Mouse (Mus musculus) WW6 (cell line): Measurements from ENCODE around the gene Smtn.

ENCODE experiments used
- DNase-seq: peaks from one replicate; pipeline ENCODE4 v3.0.0-alpha.2; 2013; ENCODE audit warnings: low read depth, low spot score

Smtn gene

DNA sequence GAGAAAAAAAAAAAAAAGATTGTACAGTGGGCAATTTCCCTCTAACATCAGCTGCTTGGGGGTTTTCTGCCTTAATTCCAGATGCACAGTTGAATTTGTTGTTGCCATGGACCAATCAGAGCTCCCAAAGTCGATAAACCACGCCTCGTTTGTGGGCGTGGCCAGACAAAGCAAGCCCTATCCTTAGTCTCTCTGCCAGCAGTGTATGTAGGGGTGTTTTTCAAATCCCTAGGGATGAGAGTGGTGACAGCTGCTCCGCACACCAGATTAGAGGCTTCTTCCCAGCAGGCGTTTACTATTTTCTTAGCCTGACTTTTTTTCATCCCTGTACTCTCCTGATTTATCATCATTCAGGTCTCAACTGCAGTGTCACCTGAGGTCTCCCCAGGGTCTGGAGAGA is 7.6 kb upstream of the Smtn start:
- no peak for DNase-seq

DNA sequence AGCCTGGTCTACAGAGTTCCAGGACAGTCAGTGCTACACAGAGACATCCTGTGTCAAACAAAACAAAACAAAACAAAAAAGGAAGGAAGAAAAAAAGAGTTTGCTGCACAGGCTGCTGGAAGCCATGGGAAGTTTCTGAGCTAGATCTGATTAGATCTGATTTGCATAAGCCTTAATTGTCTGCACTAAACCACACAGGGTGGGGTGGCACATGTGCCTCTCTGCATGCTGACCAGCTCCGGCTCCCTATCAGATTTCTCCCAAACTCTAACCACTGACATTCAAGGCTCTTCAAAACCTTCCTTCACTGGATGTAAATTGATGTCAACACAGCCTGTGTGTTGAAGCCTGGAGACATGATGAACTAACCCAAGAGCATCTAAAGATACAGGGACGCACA is 6.6 kb upstream of the Smtn start:
- no peak for DNase-seq

DNA sequence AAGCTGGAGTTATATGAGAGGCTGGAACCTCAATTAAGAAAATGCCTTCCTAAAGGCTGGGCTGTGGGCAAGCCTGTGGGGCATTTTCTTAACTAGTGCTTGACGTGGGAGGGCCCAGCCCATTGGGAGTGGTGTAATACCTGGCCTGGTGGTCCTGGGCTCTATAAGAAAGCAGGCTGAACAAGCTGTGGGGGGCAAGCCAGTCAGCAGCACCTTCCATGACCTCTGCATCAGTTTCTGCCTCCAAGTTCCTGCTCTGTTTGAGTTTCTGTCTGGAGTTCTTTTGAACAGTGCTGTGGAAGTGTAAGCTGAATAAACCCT is 5.8 kb upstream of the Smtn start:
- no peak for DNase-seq

DNA sequence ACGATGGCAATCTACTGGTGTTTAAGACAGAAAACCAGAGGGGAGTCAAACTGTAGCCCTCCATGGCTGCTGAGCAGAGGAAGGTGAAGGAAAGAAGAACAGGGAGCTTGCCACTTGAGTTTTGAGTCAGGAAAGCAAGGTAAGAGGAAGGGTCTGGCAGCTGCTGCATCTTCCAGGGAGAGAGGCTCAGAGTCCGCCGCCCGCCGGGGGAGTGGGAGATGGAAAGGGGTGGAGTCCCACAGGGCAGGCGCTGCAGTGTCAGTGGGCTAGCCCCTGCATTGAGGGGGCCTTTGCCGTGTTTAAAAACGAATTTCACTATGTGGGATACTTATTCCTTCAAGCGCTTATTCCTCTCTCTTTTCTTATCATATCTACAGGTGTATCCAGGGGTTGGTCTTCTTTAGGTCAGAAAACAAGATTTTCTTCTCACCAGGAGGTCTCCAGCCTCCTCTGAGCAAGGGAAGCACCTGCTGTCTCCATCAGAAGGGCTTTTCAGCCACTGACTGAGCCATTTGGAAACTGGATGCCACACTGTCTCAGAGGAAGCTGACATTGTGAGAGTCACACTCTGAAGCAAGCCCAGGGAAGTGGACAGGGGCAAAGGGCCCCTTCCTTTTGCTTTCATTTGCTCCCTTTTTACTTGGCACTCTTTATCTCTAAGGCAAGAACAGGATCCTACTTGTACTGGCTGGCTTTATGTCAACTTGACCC is 5.3 kb upstream of the Smtn start:
- no peak for DNase-seq

DNA sequence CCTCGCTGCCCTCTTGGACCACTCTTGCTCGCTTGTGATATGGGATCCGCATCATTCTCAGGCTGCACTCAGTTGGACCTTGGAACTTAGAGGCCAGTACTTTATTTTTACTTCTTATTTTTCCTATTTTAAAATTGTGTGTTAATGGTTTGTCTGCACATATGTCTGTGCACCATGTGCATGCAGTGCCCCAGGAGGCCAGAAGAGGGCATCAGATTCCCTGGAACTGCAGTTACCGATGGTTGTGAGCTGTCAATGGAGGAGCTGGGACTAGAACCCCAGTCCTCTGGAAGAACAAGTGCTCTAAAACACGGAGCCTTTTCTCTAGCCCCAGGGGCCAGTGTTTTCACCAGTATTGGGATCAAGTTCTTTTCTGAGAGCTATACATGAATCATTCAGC is 4.0 kb upstream of the Smtn start:
- DNase-seq, result no peak

DNA sequence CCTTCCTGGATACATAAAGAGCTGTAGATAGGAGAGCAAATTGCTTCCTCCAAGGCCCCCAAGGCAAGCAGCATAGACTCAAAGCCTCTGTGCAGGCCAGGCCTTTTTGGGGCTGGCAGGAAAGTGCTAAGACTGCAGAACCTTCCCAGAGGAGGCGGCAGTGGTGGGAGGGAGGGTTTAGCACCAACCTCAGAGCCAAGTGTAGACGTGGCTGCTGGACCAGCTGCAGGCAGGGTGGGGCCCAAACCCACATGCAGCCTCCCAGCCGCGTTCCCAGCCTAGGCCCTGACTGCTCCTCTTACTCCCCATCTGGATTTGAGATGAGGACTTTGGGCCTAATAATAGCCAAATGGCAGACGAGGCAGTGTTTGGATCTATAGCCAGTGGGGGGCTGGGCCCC is 2.6 kb upstream of the Smtn start:
- DNase-seq, result no peak

DNA sequence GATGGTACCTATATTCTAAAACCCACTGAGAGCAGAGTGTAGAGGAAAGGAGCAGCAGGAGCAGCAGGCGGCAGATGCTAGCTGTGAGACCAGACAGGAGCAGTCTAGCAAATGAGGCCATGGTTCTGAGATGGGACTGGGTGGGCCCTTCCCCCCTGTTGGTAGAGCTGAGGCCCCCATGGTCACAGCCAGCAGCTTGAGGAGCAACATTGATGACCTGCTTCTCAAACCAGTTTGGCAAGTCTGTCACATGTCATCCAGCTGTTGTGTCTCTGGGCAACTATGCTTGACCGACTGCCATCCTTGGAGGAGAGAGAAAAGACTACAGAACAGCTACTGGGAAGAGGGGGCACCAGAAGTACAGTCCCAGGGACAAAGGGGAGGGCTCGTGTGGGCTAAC is 1.5 kb upstream of the Smtn start:
- no peak for DNase-seq

DNA sequence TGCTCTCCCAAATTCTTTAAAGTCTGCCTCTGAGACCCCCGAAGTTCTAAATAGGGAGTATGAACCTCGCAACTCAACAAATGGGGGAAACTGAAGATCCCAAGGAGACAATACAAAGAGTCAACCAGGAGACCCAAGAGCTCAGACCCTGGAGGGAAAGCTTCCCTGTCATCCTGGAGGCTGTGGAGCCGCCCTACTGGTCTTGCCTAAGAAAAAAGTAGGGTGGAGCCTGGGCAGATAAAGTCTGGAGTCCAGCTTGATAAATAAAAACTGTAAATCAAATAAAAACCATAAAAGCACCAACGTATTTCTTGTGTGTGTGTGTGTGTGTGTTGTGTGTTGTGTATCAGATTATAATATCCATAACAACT is 601 bp downstream of the Smtn start:
- DNase-seq, result no peak

DNA sequence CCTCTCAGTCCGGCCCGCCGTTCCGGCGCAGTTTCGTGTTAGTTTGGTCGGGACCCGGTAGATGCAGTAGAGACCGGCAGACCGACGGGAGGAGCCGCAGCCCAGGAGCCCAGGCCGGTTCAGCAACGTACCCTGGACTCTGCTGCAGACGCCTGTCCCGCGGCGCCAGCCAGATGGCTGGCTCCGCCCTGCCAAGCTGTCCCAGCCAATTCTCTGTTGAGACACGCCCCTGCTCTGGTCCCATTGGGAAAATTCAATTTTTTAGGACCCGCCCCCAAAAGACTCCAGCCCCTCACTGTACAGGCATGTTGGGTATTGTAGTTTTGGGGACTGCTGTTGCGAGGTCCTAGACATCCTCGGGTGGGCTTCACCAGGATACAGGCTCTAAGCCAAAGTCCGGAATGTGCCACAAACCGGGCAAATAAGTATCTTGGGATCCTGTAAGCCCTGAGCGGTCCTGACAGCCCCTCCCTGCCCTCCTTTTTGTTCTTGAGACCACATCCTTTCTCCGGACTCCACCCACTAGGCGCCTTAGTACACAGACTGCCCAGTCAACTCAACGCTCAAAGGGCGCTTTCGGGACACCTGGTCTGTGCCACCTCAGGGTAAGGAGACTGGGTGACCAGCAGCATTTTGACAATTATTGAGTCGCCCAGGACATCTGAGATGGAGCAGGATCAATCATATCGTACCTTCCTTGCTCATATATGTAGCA is 1.1 kb downstream of the Smtn start:
- DNase-seq, result peak; percentile 86

DNA sequence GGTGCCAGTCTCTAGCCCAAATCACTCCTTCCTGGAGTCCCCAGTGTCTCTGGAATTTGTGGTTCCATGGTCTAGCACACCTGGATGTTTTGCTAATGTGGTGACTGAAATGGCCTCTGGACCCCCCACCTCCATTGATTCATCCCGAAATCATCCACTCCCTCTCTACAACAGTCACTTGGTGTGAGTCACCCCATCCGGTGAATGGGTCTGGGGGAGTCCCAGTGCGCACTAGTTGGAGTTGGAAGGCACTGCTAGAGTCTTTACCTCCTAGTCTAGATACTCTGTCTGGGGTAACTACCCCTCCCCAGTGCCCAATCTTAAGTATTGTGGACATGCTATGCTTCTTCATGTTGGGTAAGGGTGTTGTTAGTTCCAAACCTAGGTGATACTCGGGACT is 2.1 kb downstream of the Smtn start:
- DNase-seq, result no peak

DNA sequence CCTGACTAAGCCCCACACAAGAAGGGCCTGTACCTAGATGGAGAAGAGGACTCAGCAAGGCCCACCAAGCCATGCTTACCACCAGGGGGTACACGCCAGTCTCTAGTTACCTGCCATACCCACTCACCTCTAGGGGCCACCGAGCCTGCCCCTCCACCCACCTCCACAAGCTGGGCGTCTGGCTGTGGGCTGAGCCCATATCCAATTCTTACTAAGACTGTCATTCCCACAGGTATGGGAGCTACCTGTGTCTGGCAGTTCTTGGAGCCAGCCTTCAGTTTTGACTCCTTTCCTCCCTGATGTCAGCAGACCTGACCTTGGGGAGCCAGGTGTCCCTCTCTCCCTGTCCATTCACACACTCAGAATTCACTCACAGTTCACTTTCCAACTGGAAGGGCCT is 2.7 kb downstream of the Smtn start:
- no peak for DNase-seq

DNA sequence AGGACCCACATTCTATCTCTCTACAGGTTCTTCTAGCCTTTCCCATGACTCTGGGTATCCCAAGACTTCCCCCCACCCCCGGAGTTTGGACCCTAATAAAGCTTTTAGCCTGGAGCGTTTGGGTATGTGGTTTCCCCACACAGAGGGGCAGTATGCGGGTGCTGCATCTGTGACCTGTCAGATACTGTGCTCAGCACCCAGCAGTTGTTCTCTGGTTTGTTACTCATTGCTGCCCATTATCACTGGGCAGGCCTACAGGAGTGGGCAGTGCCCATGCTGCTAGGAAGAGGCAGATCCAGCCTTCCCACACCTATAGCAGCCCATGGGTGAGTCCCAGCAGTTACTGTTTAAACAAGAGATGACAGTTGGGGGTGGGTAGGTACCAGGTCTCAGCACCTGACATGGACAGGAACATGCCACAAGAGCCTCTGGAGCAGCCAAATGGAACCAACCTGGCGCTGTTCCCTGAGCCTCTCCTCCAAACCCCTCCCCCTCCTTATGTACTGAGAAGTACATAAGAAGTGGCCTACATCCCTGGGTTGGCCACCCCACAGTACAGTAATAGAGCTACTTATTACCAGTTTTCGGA is 3.6 kb downstream of the Smtn start:
- no peak for DNase-seq

DNA sequence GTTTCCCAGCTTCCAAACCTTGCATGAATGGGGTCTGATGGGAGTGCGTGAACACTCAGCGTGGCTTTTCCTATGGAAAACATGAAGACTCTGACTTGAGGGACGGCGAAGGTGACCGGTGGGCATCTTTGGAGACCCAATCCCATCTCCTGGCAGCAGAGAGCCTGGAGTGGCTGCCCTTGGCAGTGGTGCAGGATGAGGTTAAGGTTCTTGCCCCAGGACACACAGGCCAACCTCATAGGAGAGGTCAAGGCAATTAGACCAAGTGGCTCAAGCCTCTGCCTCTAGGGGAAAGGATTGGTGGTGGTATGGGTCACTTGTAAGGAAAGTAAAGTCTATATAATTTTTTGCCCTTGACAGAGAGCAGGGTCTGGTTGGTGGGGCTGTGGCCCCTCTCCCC is 4.3 kb downstream of the Smtn start:
- no peak for DNase-seq

DNA sequence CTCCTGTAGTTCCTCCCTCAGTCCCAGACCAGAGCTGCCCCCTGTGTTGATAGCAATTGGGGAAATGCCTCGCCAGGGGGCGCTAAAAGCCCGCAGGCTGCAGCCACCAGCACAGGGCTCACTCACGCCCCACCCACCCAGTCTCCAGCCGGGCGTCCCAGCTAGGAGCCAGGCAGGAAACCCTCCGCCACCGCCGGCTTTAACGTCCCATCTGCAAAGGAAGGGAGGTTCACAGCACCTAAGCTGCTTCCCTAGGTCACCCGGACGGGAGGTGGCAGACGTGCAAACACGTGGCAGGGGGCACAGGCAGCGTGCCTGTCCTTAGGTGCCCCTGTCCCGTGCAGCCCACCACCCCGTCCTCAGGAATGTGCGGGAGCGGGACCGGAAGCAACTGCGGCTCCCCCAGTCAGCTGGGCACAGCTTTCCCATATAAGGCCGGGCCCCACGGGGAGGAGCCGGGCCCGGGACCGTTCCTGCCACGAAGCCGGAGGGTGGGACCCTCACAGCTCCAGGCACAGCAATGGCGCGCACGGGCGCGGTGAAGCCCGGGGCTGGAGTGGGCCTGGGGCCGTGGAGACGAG is 4.9 kb downstream of the Smtn start:
- peak; percentile 97 for DNase-seq

DNA sequence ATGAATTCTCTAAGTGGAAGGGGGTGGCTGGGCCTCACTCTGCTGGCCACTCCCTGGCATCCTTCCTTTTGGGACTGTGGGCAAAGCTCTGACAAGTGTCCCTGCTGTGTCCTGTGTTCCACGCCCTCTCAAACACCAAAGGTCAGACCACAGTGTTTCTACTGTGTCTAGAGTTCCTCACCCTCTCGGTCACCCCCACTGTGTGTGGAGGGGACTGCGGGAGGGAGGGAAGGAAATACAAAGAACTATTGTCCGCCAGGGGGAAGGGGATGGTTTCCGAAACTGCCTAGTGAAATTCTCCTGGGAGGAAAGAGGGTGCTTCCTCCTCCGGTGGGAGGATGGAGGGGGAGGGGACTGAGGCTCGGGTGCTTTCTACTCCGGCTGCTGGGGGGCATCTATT is 5.5 kb downstream of the Smtn start:
- DNase-seq, result no peak

DNA sequence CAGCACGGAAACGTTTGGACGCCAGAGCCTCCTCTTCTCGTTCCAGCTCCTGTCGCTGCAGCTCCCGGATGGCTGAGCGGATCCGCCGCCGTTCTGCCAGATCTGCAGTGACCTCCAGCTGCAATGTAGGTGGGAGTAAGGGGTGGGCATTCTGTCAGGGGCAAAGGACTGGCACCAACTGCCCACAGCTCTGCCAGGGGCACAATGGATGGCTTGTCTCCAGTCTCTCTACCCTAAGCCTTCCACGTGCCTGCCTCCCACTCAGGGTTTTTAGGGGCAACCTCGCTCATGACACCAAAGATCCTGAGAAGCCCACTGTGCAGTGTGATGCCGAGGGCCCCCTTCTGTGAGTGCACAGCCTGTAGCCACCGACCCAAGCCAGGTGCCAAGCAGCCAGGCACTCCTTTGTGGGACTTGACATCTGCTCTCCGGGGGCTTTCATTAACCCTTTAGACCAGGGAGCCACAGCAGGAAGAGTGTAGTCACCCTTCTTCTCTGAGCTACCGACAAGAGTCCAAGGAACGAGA is 6.9 kb downstream of the Smtn start:
- no peak for DNase-seq

DNA sequence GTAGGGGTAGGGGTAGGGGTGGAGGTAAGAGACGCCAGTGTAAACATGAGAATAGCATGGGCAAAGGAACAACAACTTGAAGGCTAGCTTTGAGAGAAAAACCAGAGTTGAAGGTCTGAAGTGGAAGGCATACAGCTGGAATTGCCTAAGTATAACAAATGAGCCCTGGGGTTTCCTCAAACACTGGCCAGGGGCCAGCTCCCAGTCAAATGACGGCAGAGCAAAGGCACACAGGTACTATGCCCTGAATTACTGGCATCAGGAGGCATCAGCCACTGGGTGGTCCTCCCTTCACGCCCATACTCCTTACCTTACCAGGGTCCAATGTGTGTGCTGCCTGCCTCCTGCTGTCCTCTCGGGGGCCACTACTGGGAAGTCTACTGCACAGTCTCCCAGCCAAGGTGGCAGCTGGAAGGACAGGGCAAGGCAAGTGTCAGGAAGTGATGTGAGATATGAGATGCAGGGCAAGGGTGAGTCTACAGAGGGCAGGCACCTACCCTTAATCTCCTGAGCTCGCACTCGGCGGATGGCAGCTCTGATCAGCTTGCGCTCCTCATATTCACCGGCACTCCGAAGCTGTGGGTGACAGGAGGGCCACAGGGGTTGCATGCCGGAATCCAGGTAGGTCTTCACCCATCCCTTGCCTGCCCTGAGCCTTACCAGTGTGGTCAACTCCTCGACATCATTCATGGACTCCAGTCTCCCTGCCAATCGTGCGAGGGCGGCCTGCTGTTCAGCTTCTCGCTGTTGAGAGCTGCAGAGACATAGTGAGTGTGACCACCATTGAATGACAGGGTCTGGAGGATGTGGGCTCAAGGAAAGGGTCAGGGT is 8.1 kb downstream of the Smtn start:
- no peak for DNase-seq

DNA sequence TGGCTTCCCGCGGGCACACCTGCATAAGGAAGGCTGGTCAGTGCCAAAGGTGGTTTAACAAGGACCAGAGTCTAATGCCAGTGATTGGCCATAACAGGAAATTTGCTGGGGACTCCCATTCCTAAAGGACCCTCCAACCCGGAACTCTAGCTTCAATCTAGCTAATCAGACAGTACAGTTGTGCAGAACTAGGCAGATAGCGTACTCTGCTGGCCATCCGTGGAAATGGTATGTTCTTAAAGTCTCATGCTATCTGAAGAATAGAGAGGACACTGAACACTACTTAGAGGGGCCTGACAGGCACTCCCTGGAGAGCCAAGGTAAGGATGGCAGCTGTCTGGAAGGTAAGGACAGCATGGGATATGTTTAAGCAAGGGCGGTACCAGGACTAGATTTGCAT is 8.8 kb downstream of the Smtn start:
- DNase-seq, result no peak

DNA sequence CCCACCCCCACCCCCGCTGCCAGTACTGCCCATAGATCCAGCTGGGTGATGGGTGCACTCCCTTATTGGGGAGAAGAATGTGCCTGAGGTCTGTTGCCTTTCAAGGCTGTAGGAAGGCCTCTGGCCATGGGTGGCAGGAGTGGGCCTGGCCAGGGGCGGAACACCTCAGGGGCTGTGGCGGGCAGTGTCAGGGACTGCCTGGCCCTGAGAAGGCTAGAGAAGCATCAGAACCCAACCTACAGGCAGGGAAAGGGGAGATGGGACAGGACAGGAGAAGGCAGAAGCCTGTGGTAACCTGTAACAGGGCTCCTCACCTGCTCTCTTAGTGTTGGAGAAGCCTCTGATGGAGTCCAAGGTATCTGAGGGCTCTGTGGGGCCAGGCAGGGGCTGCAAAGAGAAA is 9.7 kb downstream of the Smtn start:
- no peak for DNase-seq

DNA sequence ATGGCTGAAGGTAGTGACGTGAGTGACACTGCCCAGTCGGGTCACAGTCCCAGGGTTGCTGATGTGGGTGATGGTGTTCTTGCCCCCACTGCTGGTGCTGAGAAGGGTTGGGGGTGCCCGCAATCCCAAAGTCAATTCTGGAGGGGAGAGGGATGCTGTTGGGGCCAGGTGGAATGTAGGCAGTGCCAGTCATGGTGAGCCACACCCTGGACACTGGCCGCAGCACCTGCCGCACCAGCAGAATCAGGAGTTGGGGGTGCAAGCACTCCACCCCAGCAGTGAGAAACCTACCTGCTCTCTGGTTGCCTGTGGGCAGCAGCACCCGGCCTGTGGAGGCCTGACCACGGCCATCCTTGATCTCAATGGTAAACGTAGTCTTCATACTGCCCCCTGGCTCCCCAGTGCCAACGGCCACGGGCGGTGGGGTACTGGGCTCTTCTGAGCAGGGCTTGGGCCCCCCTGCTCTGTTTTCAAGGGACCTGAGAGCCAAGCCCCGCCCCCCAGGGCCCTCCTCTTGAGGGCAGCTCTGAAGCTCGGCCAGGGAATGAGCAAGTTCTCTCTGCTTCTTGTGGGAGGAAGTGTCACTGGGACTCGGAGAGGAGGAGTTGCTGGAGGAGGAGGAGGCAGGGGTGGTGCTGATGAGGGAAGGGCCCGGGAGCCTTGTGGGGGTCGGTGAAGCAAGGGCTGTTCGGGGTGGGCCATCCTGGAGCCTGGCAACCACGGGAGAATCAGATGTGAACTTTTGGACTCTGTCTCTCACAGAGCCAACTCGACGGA is 10.7 kb downstream of the Smtn start:
- no peak for DNase-seq

DNA sequence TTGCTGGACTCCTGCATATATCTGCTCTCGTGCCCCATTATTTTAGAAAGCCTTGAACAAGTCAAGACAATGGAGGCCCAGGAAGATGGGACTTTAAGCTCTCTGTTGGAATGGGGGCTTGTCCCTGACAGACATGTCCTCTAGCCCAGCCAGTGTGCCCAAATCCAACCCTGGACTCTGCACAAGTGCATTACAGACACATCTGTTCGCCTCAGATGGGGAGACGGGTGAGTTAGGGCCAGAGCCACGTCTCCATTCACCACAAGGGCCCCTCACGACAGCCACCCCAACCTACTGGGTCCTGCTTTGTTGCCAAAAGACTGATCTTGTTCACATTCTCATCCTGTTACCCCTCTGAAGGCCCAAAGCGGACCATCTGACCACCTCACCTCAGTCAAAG is 12.2 kb downstream of the Smtn start:
- DNase-seq, result no peak
